Mouse (Mus musculus) liver, embryonic 16.5 days (tissue): ENCODE results near the gene Tmc8. TPM values are rescaled to one million over a fixed set of nuclear protein-coding genes. Genes with fewer than 3 reads are reported as not detected.

Experiments
- ATAC-seq: fragments of 200-750 bp; cut with Nextera tagmentation; 2 replicates; pipeline ENCODE4 v1.8.0; 2017; ENCODE audit warnings: low read depth, mild to moderate bottlenecking, moderate number of reproducible peaks, moderate library complexity
- H3K27ac ChIP-seq: fragments of 300-500 bp; sonication (generic); 2 replicates; pipeline ENCODE4 v1.5.1; 2014; ENCODE audit warnings: mild to moderate bottlenecking, low read length
- H3K27me3 ChIP-seq: fragments of 300-500 bp; sonication (generic); 2 replicates; pipeline ENCODE4 v1.6.1; 2014; ENCODE audit warnings: low read depth, low read length, mixed read lengths; ENCODE audit not compliant: control insufficient read depth, insufficient read depth
- H3K36me3 ChIP-seq: fragments of 300-500 bp; sonication (generic); 2 replicates; pipeline ENCODE4 v1.6.1; 2014; ENCODE audit warnings: mild to moderate bottlenecking; ENCODE audit not compliant: control insufficient read depth, insufficient read depth
- H3K4me1 ChIP-seq: fragments of 300-500 bp; sonication (generic); 2 replicates; pipeline ENCODE4 v1.6.1; 2014; ENCODE audit warnings: low read depth, low read length, mixed read lengths; ENCODE audit not compliant: control insufficient read depth
- H3K4me2 ChIP-seq: fragments of 300-500 bp; sonication (generic); 2 replicates; pipeline ENCODE4 v1.6.1; 2014; ENCODE audit warnings: low read depth, low read length, mixed read lengths
- H3K4me3 ChIP-seq: fragments of 300-500 bp; sonication (generic); 2 replicates; pipeline ENCODE4 v1.5.1; 2014; ENCODE audit warnings: low read depth, mild to moderate bottlenecking, low read length
- H3K9ac ChIP-seq: fragments of 300-500 bp; sonication (generic); 2 replicates; pipeline ENCODE4 v1.6.1; 2014; ENCODE audit warnings: low read depth, low read length
- H3K9me3 ChIP-seq: fragments of 300-500 bp; sonication (generic); replicated peaks from 2 replicates; pipeline ENCODE4 v1.6.1; 2016; ENCODE audit warnings: low read length; ENCODE audit not compliant: control insufficient read depth
- WGBS: fragments of 180-500 bp; shearing (Covaris S2); extraction: QIAGEN DNeasy Blood & Tissue Kit; methylation state at CpG from one replicate; pipeline ENCODE4 v1.1.7; 2014; ENCODE audit not compliant: insufficient replicate concordance; 5-methylcytosine and 5-hydroxymethylcytosine counted together
- polyA plus RNA-seq: library from polyadenylated mRNA; unstranded; fragments of >200 nt; fragmentation: Nextera tagmentation; extraction: Ambion mirVana; gene quantifications from 2 replicates; pipeline ENCODE4 v1.2.1, GENCODE M21; 2015

Gene Tmc8
- polyA plus RNA-seq, 1 experiment from 2014 or later, result 16.3 TPM

DNA sequence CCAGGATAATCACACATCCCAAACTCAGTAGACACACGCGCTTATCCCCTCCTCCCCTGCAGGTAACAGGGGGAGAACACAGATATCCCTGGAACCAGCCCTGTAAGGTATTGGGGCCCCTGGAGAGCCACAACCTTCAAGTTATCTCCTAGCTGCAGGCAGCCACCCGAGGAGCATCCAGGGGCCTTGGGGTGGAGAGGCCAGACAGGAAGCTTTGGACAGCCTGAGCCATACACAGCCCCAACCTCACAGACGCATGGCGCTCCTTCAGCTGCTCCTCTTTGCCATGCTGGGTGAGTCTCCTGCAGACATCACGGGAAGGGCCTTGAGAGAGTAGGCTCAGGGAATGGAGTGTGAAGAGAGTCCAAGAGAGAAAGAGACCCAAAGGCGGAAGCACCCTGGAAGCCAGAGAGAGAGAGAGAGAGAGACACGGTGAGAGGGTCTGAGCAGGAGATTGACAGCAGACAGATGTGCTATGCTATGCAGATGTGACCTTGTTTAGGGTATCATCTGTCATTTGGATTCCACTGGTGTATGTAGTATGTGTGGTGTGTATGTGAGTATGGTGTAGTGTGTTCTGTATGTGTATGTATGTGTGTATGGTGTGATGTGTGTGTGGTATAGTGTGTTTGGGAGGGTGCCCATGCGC is 15.8 kb downstream of the Tmc8 start, which contains the start of gene 6030468B19Rik:
Gene 6030468B19Rik (plus strand): TSS at position 150 of the 649 bp plus-strand sequence.
- peak; percentile 95 for ATAC-seq
- peak within 1 kb of the TSS; percentile 85 for H3K4me3 ChIP-seq
- no peaks in the 10 kb centered on the region for H3K27me3 ChIP-seq
- peaks cover 11% of the 10 kb centered on the region for H3K36me3 ChIP-seq
- H3K4me2 ChIP-seq, result peak within 1 kb of the TSS; percentile 71
- no peaks in the 10 kb centered on the region for H3K9me3 ChIP-seq
- peaks cover 65% of the 10 kb centered on the region for H3K4me1 ChIP-seq
- WGBS, result 17% methylated on average over 9 of the region's 9 CpGs
- H3K9ac ChIP-seq, result peak within 1 kb of the TSS; percentile 92
- H3K27ac ChIP-seq, result peak within 1 kb of the TSS; percentile 98

DNA sequence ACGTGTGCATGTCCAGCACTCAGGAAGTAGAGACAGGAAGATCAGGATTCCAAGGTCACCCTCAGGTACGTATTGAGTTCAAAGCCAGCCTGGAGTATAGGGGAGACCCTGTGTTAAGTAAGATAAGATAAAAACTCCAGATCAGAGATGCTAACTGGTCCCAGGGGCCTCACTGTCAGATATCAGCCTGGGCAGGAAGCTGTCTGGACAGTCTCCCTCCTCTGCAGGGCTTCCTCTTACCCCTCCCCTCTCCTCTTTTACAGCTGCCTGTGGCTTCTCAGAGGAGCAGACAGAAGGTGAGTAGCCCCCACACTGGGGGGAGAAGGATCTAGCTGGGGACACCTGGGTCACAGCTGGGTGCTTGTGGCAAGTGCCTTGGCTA is 16.3 kb downstream of the Tmc8 start:
- no peaks in the 10 kb centered on the region for H3K9me3 ChIP-seq
- 5% methylated on average over 2 of the region's 2 CpGs for WGBS
- peak overlapping the region; percentile 98 for H3K27ac ChIP-seq
- H3K36me3 ChIP-seq, result peaks cover 16% of the 10 kb centered on the region
- peak overlapping the region; percentile 85 for H3K4me3 ChIP-seq
- peak overlapping the region; percentile 92 for H3K9ac ChIP-seq
- ATAC-seq, result peak; percentile 60
- peaks cover 65% of the 10 kb centered on the region for H3K4me1 ChIP-seq
- peak overlapping the region; percentile 71 for H3K4me2 ChIP-seq
- no peaks in the 10 kb centered on the region for H3K27me3 ChIP-seq

DNA sequence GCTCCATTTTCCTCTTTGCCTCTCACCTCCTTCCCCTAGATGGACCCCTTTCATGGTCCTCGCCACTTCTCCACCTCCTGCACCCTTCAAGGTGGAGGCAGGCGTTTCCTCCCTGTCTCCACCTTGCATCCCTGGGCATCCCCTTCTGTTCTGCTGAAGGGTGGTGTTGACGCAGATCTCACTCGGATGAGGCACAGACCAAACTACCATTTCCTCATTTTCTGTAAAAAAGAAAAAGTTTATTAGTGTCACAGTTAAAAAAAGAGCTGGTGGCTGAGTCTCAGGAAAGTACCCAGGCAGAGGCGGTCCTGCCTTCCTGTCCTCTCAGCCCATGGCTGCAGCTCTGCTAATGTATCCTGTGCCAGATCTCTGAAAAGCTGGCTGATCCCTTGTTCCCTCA is 17.3 kb downstream of the Tmc8 start:
- no peaks in the 10 kb centered on the region for H3K27me3 ChIP-seq
- peak overlapping the region; percentile 92 for H3K9ac ChIP-seq
- peak overlapping the region; percentile 71 for H3K4me2 ChIP-seq
- peak overlapping the region; percentile 98 for H3K27ac ChIP-seq
- no peak for ATAC-seq
- peak overlapping the region; percentile 85 for H3K4me3 ChIP-seq
- H3K9me3 ChIP-seq, result no peaks in the 10 kb centered on the region
- peaks cover 23% of the 10 kb centered on the region for H3K36me3 ChIP-seq
- H3K4me1 ChIP-seq, result peaks cover 63% of the 10 kb centered on the region
- 41% methylated on average over 5 of the region's 5 CpGs for WGBS

DNA sequence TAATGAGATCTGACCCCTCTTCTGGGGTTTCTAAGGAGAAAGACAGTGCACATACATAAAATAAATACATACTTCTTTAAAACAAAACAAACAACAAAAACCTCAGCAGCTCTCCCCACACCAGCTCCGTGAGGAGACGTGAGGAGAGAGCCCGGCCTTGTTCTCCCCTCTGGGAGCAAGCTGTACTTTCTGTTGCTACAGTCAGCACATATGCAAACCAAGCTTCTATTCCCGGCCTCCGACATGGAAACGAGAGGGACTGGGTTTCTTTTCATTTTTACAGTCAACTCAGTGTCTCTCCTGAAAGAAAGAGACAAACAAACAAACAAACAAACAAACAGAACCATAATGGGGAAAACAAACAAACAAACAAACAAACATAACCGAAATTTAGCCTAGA is 18.2 kb downstream of the Tmc8 start:
- Histone ChIP-seq H3K9ac (peak overlapping the region; percentile 92), H3K27me3 (no peaks in the 10 kb centered on the region), H3K4me2 (peak overlapping the region; percentile 71), H3K4me1 (peaks cover 58% of the 10 kb centered on the region), H3K9me3 (no peaks in the 10 kb centered on the region), H3K4me3 (peak overlapping the region; percentile 85), H3K36me3 (peaks cover 23% of the 10 kb centered on the region), H3K27ac (peak overlapping the region; percentile 98)
- WGBS, result 83% methylated on average over 7 of the region's 7 CpGs
- no peak for ATAC-seq

DNA sequence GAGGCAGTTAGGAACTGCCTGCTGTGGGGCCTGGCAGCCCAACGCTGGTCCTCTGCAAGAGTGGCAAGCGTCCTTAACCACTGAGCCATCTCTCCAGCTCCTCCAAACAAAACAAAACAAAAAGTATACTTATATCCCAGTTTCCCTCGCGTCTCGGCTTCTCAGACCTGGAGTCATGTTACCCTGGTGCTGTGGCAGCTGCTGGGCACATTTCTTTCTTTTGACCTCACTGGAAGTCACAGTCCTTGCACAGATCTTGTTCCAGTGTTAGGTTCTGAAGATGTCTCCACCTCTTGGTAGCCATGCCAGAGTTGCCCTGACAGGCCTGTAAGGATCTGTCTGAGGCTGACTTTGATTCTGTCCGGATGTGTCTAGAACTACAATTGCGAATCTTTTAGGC is 19.8 kb downstream of the Tmc8 start:
- Histone ChIP-seq H3K9me3 (no peaks in the 10 kb centered on the region), H3K4me1 (peaks cover 47% of the 10 kb centered on the region), H3K4me2 (peak overlapping the region; percentile 71), H3K27me3 (no peaks in the 10 kb centered on the region), H3K36me3 (peaks cover 34% of the 10 kb centered on the region), H3K27ac (0 out of 2 replicates have a peak overlapping the region, but pooled peaks have one; percentile 43), H3K9ac (peak overlapping the region; percentile 60), H3K4me3 (peak overlapping the region; percentile 85)
- ATAC-seq, result no peak
- 84% methylated on average over 7 of the region's 7 CpGs for WGBS

DNA sequence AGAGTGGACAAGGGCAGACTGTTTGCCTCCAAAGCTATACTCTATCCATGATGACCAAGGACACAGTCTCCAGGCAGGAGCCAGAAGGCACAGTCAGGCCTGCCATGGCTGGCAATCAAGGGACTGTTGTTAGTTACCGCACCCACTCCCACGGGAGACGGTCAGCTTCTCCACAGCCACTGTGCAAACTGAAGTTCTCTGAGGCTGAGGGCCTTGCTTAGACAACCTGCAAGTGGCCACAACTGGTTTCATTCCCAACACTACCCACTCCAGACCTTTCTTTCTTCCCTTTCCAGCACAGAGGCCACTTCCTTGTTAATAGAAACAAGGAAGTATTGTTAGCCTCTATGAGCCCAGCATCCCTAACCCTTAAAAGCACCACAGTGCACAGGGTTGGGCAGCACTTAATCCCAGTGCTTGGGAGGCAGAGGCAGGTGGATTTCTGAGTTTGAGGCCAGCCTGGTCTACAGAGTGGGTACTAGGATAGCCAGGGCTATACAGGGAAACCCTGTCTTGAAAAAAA is 21.4 kb downstream of the Tmc8 start:
- Histone ChIP-seq H3K4me2 (peak overlapping the region; percentile 71), H3K27me3 (no peaks in the 10 kb centered on the region), H3K27ac (0 out of 2 replicates have a peak overlapping the region, but pooled peaks have one; percentile 23), H3K9me3 (no peaks in the 10 kb centered on the region), H3K9ac (peak overlapping the region; percentile 13), H3K4me1 (peaks cover 42% of the 10 kb centered on the region), H3K36me3 (peaks cover 43% of the 10 kb centered on the region), H3K4me3 (peak overlapping the region; percentile 23)
- WGBS, result 90% methylated on average over 3 of the region's 3 CpGs
- ATAC-seq, result no peak

DNA sequence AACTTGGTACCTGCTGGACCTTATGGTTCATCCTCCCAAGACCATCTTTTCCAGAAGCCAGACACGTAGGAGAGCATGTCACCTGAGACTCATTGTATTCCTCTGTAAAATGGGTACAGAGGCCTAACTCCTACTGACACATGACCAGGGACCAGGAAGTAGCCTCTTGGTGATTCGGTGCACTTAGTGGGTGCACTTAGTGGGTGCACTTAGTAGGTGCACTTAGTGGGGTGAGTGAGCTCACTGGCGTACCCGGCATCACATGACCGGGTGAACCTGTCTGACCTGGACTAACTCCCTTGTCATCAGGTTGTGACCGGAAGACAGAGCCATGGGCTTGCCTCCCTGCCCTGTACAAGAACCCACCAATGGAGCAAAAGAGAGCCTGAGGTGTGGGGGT is 24.9 kb downstream of the Tmc8 start:
- Histone ChIP-seq H3K4me3 (no peak overlapping the region), H3K4me1 (peaks cover 39% of the 10 kb centered on the region), H3K9ac (no peak overlapping the region), H3K36me3 (peaks cover 41% of the 10 kb centered on the region), H3K27ac (no peak overlapping the region), H3K27me3 (no peaks in the 10 kb centered on the region), H3K4me2 (no peak overlapping the region), H3K9me3 (no peaks in the 10 kb centered on the region)
- no peak for ATAC-seq
- 93% methylated on average over 6 of the region's 6 CpGs for WGBS

DNA sequence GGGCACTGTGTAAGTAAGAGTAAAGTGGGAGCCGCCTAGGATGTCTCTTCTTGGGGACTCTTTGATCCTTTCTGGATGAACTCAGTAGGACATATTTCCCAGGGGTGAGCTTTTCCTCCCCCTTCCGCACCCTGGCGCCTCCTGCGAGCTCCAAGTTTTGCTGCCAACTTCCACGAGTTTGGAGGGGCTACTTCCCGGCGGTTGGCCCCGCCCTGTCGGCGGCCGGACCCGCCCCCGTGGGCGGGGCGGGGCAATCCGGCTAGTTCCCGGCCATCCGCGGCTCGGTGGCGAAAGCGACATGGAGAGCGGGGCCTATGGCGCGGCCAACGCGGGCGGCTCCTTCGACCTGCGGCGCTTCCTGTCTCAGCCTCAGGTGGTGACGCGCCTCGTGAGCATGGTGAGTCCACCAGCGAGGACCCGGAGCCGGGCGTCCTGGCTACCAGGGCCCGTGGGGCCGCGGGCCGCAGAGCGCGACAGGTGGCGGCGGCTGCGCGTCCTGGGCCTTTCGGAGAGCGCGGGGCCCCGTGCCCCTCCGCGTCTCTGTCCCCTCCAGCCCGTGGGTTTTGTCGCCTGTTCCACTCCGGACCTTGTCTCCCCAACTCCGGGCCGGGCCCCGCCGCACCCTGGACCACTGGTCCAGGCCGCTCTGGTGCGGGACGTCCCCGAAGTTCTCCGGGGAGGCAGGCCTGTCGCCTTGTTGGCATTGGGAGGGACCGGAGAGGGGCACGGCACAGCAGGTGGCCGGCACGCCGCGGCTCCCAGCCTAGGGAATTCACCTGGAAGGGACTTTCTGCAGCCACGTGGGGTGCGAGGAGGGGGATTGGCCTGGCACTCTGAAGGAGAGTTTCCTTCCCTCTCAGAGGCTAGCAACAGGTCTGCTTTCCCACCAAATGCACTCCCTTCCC is 27.8 kb downstream of the Tmc8 start, which contains the start of the genes Gm20708 and Syngr2:
Gene Gm20708 (plus strand): TSS at position 262 of the 905 bp plus-strand sequence.
Gene Syngr2 (plus strand): TSS at position 262 of the 905 bp plus-strand sequence.
- Histone ChIP-seq H3K4me1 (peaks cover 39% of the 10 kb centered on the region), H3K27me3 (no peaks in the 10 kb centered on the region), H3K9me3 (no peaks in the 10 kb centered on the region), H3K36me3 (peaks cover 49% of the 10 kb centered on the region), H3K9ac (peak within 1 kb of the TSS; percentile 92), H3K27ac (peak within 1 kb of the TSS; percentile 83), H3K4me3 (peak within 1 kb of the TSS; percentile 84), H3K4me2 (peak within 1 kb of the TSS; percentile 92)
- peak; percentile 78 for ATAC-seq
- under 1% methylated on average over 75 of the region's 75 CpGs for WGBS
